Mouse (Mus musculus) T-helper 17 cell (primary cell): ENCODE measurements around the gene Clk1.

Source experiments
- in situ Hi-C, 2 experiments: fragments of 300-600 bp; cut with MboI, MseI; formaldehyde crosslinking; loops; 1 replicate in 1 of 2; 2 replicates in 1 of 2; pipeline ENCODE4 v1.15.1; 2025; ENCODE audit warnings: high pct_unique_total_duplicates in 2 of 2

Clk1 gene

DNA sequence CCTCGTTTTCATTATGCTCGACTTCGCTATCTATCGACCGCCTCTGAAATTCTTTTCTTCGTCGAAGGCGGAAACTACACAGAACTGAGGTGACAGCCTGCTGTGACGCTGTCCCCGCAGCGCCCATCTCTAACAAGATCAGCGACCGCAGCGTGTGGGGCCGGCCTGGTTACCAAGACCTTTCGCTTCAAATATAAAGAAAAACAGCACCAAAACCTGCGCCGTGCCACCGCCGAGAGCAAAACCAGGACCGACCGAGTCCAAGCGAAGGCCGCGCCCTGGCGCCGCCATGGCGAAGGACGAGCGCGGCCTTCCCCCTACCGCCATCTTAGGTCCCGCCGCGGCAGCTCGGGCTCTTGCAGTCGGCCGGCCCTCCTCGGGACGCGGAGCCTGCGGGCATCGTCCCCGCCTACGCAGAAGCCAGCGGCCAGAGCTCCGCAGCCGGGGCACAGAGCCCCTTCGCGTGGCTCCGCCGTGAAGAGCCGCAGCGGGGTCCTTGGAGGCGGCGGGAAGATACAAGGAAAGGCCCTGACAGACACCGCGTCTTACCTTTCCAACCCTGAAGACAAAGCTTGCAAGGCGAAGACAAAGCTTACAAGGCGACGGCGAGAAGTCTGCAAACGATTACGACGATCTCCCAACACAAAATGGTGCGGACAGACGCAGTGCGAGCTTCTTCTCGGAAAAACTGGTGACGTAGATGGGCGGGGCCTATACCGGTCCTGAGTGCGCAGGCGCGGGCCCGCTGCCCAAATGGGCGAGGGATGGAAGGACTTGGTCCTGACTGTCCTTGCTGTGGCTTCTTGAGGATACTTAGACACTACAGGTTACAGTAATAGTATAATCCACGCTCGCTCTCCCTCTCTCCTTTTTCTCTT lies at the start of gene Clk1:
TSS of gene Clk1 (minus strand) at position 696 of the 878 bp plus-strand sequence.
- in situ Hi-C loops: loop anchor here in 1 of 2 experiments (10.0 kb wide), 1 partner anchor 291 kb away; the partner anchor contains the start of gene Cflar

DNA sequence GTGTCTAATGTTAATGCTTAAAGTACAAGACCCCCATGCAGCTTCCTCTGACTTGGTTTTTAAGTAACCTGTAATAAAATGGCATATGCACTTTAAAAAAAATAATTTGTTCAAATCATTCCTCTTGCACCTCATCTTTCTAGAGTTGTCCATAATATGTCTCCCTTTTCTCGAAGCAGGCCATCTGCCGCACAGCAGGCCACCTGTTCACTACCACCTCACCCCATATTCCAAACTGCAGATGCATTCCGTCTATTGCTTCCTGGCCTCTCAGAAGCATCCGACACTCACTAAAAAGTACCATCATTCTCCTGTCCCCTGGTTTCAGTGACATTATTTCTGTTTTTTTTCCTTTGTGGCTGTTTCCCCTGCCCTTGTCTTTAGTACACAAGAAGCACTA lies 41.7 kb upstream of the Clk1 start:
- in situ Hi-C loops: loop anchor here in 1 of 2 experiments (25.0 kb wide), 1 partner anchor 1247 kb away; no protein-coding TSS in a partner anchor

DNA sequence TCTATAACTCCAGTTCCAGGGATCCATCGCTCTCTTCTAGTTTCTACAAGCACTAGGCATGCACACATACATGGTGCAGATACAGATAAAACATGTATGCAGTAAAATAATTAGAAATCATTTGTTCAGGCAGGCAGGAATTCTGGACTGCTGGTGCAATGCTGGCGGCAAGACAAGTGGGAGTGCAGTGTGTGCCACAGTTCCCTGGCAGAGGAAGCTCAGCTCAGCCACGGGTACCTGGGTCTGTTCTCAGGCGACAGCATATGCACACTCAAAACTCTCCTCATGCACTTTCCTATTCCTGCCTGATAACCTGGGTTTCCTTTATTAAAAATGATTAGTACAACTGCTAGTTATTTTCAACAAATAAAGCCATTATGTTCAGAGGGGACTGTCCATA lies 41.2 kb upstream of the Clk1 start:
- in situ Hi-C loops: loop anchor here in 1 of 2 experiments (25.0 kb wide), 1 partner anchor 1247 kb away; no protein-coding TSS in a partner anchor

DNA sequence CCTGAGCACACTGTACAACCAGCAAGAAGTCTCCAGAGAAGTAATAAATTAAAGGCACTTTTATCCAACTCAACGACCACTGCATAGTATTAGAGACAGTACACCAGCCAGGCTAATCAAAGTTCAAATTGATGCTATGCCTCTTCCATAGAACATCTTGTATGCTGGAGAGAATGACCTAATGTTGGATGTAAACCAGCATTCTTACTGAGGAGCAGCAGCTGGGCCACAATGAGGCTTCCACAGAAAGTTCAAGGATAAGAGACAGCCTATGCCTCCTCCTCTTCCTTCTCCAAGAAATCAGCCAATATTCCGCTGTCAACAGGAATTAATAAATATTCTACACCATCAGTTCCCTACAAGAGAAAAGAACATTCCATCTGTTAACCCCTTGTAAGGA lies 40.1 kb upstream of the Clk1 start:
- in situ Hi-C loops: loop anchor here in 1 of 2 experiments (25.0 kb wide), 1 partner anchor 1248 kb away; no protein-coding TSS in a partner anchor

DNA sequence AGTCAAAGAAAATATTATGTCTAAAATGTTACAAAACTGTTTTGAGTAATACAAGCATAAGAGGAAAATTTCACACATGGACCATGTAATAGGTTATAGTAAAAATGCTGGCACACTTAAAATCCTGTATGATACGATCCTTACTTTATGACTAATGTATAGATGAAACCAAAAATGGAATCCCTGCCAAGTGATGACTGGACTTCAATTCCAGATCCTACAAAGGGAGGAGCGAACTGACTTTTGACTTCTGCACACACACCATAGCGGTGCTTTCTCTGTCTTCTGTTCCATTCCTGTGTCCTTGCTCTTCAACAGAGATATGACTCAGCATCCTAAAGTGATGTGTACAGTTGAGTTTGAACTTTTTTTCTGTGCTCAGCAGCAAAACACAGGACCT lies 36.7 kb upstream of the Clk1 start:
- in situ Hi-C loops: loop anchor here in 1 of 2 experiments (25.0 kb wide), 1 partner anchor 1252 kb away; no protein-coding TSS in a partner anchor

DNA sequence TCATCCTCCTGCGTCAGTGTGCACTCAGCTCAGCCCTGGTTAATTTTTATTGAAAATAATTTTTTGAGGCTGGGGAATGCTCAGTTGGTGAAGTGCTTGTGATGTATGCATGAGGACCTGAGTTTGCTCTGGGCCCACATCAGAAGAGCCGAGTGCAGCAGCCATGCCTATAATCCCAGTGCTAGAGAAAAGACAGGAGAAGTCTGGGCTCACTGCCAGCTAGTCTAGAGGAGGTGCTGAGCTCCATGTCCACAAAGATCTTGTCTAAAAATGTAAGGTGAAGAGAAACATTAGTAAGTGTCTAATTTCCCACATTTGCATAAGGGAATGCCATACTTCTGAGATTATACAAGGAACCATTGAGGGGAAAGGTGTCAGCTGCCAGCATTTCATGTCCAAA lies 35.0 kb upstream of the Clk1 start:
- in situ Hi-C loops: loop anchor here in 1 of 2 experiments (25.0 kb wide), 1 partner anchor 1253 kb away; no protein-coding TSS in a partner anchor

DNA sequence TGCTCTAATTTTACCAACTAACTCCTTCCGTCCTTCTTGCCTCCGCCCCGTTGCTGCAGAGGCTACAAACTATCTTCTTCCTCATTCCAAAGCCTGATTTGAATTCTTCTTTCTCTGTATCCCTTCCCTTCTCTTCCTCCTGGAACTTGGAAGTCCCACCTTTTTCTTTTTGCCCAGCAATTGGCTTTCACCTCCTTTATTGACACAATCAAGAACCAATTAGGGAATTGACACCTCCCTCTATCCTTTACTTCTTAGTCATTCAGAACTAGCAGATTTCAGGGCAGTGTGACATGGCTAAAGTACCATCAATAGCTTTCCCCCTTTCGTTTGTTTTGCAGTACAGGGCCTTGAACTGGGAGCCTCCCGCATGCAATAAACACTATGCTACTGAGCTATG lies 34.3 kb upstream of the Clk1 start:
- in situ Hi-C loops: loop anchor here in 1 of 2 experiments (25.0 kb wide), 1 partner anchor 1254 kb away; no protein-coding TSS in a partner anchor

DNA sequence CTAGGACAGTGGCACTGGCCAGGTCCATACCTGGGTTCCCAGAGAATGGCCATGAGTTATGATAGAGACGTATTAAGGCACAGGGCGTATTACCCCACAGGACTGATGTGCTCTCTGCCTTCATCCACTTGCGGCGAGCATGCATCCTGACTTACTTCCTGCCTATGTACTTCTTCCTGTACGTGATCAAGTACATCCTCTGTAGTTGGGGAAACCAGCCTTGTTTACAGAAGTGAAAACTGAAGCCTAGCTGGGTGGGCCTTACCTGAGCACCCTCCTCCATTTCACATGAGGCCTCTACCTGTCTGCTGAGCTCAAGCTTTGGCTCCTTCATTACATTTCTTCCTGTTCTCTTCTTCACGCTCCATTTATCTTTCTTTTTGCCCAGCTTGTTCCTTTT lies 30.4 kb upstream of the Clk1 start:
- in situ Hi-C loops: loop anchor here in 1 of 2 experiments (25.0 kb wide), 1 partner anchor 1258 kb away; no protein-coding TSS in a partner anchor

DNA sequence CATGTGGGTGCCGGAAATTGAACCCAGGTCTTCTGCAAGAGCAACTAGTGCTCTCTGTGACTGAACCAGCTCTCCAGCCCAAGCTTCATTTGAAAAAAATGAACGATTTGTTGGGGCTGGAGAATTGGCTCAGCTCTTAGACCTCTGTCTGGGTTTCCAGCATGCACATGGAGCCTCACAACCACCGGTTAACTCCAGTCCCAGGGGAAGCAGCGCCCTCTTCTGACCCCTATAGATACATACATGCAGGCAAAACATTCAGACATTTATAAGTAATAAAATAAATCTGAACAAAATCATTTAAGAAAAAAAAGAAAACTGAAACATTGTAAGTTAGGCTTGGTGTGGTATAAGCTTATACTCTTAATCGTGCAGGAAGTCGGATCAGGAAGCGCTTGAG lies 24.5 kb upstream of the Clk1 start:
- in situ Hi-C loops: no loop called here

DNA sequence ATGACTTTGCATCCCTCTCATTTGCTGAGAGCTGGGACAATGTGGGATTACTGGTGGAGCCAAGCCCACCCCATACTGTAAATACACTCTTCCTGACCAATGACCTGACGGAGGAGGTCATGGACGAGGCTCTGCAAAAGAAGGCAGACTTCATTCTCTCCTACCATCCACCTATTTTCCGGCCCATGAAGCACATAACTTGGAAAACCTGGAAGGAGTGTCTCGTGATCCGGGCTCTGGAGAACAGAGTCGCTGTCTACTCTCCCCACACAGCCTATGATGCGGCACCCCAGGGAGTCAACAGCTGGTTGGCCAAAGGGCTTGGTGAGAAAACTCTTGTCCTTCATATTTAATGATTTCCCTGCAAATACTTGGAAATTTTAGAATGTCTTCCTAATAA lies 23.9 kb upstream of the Clk1 start:
- in situ Hi-C loops: no loop called here

DNA sequence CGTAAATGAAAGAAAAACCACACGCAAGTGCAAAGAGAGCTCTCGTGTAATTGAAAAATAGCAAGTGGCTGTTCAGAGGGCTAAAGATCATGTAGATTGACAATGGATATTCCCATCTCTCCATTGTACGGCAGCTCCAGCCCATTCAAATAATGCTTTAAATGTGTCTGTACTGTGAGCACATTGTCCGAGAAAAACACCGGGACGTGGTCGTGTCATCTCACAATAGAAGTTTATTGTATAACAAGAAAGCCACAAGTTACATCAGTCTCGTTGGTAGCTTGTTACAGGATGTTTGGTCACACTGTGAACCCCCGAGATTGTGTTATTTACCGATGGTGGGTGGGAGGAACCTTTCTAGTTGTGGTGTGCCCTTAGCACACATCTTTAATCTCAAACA lies 22.0 kb upstream of the Clk1 start:
- in situ Hi-C loops: no loop called here

DNA sequence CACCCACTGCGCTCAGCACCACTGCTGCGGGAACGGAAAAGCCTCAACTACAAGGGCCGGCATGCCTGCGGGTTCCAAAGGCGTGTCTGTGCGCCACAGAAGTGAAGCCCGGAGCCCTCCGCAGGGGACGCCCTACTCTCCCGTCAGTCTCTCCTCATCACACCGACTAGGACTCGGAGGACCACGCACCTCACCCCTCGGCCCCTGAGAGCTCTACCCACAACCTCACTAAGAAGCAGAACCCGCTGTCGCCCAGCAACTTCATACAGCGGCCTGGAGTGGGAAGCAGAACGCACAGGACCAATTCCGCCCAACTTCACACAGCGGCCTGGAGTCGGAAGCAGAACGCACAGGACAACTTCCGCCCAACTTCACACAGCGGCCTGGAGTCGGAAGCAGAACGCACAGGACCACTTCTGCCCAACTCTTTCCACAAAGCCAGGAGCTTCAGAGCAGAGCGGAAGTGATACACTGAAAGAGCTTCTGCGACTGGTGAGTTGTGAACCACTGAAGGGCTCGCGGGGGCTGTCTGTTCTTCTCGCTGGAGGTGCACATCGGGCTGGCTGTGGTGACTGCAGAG lies 21.4 kb upstream of the Clk1 start, which contains the start of the genes Nif3l1 and Ppil3:
TSS of gene Nif3l1 (plus strand) at position 9 of the 580 bp plus-strand sequence.
TSS of gene Ppil3 (minus strand) at position 344 of the 580 bp plus-strand sequence.
- in situ Hi-C loops: no loop called here

DNA sequence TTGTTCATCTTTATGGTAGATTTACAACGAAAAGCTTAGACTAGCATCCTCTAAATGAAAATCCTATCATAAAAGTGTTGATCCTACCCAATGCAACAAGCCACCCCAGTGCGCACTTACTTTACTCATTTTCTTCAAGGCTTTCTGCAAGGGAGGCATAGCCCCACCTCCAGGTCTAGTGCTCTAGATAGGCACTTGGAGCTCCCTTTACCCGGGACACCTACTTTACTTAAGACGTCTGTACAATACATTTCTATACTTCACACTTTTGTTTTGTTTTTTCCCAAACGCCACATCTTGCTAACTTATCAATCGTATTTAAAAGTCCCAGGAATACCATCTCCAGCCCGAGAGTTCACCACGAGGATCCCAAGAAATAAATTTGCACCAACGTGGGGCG lies 20.8 kb upstream of the Clk1 start:
- in situ Hi-C loops: no loop called here

DNA sequence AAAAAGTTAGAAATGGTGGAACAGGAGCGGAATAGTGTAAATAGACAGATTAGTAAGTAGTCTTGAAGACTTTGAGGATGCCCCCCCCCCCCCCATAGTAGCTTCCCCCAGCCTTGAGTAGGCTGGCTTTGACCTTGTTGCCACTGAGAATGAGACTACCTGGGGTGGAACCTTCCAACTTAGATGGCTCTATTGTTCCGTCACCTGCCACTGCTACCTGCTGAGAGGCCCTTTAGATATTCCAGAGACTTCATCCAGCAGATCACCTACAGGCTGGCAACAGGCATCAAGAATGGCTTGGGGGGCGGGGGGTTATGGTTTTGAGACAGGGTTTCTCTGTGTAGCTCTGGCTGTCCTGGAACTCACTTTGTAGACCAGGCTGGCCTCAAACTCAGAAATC lies 685 bp upstream of the Clk1 start:
- in situ Hi-C loops: loop anchor here in 1 of 2 experiments (10.0 kb wide), 1 partner anchor 290 kb away; the partner anchor contains the start of gene Cflar

DNA sequence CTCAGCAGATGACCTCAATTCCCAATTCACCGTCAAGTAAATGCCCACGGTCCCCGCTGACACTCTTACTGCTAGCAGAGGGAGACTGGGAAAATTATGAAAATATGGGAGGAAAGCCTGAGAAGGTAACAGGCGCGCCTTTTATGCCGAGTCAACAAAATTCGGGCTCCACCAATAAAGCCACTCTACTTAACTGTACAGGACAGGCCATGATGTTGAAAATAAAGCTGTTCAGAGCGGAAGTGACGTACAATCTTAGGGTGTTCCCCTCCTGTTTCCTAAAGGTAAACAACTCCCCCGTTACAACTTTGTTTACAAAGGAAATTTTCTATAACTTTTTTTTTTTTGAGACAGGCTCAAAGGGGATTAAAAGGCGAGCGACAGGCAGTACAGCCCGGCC lies 987 bp downstream of the Clk1 start:
- in situ Hi-C loops: loop anchor here in 1 of 2 experiments (10.0 kb wide), 1 partner anchor 292 kb away; the partner anchor contains the start of gene Cflar

DNA sequence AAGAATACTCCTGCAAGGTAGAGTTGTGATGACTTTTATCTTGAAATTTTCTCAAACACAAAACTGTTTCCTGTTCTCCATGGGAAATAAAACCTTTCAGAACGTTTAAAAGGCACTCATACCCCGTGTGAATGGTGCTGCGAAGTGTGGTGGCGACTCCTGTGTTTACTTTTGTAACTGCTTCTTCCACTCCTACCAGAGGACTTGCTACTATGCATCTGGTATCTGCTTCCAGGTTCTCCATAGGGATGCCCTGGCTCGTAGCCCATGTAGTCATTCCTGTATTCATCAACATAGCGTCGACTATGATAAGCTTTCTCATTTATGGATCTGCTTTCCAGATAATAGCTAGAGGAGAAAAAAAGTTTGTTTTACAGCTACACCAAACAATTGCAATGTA lies 2.9 kb downstream of the Clk1 start:
- in situ Hi-C loops: loop anchor here in 1 of 2 experiments (10.0 kb wide), 1 partner anchor 294 kb away; the partner anchor contains the start of gene Cflar

DNA sequence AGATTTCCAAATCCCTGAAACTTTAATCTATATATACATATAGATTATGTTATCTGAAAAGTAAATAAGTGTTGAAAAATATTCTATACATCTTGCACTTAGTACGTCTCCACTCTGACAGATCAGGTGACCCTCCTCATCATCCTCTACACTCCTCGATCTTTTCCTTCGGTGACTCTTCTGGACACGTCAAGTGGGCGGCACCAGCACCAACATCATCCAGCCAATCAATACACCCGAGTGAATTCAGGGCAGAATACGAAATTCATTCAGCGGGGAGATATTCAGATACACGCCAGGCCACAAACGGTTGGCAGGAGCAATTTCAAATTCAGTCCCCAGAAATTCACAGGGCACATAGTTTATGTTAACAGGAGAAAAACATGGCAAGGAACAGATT lies 3.8 kb downstream of the Clk1 start:
- in situ Hi-C loops: loop anchor here in 1 of 2 experiments (10.0 kb wide), 1 partner anchor 295 kb away; the partner anchor contains the start of gene Cflar

DNA sequence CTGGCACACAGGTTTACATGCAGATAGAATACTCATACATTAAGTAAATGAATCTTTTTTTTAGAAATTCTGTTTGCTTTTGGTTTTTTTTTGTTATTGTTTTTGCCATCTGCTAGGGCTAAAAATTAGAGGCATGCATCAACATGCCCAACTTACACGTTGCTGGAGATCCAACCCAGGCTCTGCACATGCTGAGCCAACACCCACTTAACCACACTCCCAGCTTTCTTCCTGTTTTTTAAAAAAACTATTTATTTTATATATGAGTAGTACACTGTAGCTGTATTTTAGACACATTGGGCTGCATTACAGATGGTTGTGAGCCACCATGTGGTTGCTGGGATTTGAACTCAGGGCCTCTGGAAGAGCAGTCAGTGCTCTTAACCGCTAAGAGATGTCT lies 7.8 kb downstream of the Clk1 start:
- in situ Hi-C loops: loop anchor here in 1 of 2 experiments (10.0 kb wide), 1 partner anchor 1289 kb away; no protein-coding TSS in a partner anchor

DNA sequence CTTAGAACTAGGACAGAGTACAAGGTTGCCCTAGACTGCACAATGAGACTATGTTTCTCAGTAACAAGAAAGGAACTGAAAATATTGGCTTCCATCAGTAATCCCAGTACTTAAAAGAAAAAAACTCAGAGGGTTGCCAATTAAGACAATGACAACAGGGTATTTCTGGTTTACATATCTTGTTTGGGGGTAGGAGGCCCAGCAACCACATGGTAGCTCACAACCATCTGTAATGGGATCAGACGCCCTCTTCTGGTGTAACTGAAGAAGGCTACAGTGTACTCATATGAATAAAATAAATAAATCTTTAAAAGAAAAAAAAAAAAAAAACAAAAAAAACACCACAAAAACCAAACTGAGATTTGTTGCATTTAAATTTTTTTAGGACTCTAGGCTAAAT lies 8.4 kb downstream of the Clk1 start:
- in situ Hi-C loops: loop anchor here in 1 of 2 experiments (10.0 kb wide), 1 partner anchor 1289 kb away; no protein-coding TSS in a partner anchor

DNA sequence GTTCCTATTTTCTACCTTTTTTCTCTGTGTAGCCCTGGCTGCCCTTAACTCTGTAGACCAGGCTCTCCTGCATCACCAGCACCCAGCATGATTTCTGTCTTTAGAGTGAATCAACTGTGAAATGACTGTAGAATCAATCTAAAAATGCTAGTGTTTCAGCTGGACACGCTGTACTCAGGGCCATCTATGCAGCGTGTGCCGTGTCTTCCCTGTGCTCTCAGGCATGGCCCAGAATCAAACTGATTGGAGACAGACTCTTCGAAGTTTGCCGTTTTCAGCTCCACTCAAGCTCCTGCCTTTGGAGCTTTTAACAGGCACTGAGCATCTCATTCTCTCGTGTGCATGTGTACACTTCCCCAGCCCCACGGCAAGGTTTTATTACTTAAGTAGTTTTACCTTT lies 13.1 kb downstream of the Clk1 start:
- in situ Hi-C loops: loop anchor here in 1 of 2 experiments (10.0 kb wide), 1 partner anchor 1294 kb away; no protein-coding TSS in a partner anchor

DNA sequence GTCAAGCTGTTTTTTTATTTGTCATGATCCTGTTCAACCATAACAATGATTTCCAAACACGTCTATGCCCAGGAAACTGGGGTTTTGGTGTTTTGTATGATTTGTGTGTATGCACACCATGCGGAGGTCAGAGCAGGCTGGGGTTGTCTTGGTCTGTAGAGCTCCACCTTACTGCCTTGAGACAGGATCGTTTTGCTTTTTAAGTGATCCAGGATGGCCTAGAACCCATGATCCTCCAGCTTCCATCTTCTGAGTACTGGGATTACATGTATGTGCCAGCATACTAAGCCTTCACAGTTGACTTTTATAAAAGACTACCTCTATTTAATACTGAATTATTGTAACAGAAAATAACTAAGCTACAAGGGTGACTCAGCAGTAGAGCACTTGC lies 13.7 kb downstream of the Clk1 start:
- in situ Hi-C loops: loop anchor here in 1 of 2 experiments (10.0 kb wide), 1 partner anchor 1295 kb away; no protein-coding TSS in a partner anchor
